Mouse (Mus musculus) adrenal gland, postnatal 4 days (tissue): ENCODE data around the gene Atp1a4. TPM values are rescaled to one million over a fixed set of nuclear protein-coding genes. Genes with fewer than 3 reads are reported as not detected.

Experiments used
- DNase-seq, 2 experiments: peaks; one replicate each; pipeline ENCODE4 v3.0.0; 2021 to 2022; ENCODE audit warnings: low spot score in 2 of 2, mixed read lengths in 2 of 2
- long read RNA-seq, 2 experiments: library from polyadenylated mRNA; stranded (forward); transcript quantifications; one replicate each; pipeline ENCODE4 v2.0.0; 2021
- total RNA-seq, 2 experiments: library from RNA; stranded (reverse); gene quantifications; 2 replicates each; pipeline ENCODE4 v1.2.3; 2021

Gene Atp1a4
- under 1 TPM; 0.39 to 0.45 TPM for total RNA-seq
- long read RNA-seq, experiment 1 = 0 reads
- long read RNA-seq, experiment 2, partial matches to known transcripts = 1 of 1 reads
- long read RNA-seq, experiment 2, other reads (novel, unspliced or antisense) = 0 of 1 reads

GRCm38 (mm10) chr1:172258314-172258713 is at the start of gene Atp1a4:
Gene Atp1a4, minus strand, starts transcription at chr1:172258414.
- DNase-seq = no peak

GRCm38 (mm10) chr1:172307936-172308335 is 49.7 kb upstream of the Atp1a4 start:
- DNase-seq = no peak

- DNase-seq = no peak
Observed at GRCm38 (mm10) chr1:172306885-172307284, 48.7 kb upstream of the Atp1a4 start.

DNA sequence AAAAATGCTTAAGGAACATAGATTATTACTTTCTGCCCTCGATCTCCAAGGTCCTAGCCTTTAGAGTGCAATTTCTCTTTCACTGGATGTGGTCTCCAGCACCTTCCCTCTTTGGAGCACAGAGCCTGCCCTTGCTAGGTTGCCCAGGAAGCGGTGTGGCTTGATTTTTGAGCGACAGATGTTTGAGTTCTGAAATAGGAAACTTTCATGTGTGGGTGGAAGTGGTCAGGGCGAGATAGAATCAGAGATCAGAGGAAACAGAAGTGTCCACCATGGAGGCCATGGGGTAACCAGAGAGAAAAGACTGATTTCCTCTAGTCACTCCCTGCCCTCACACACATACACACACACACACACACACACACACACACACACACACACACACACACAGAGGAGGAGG is 48.0 kb upstream of the Atp1a4 start:
- DNase-seq = no peak

- DNase-seq = no peak
Observed at GRCm38 (mm10) chr1:172305635-172306034, 47.4 kb upstream of the Atp1a4 start.

DNA sequence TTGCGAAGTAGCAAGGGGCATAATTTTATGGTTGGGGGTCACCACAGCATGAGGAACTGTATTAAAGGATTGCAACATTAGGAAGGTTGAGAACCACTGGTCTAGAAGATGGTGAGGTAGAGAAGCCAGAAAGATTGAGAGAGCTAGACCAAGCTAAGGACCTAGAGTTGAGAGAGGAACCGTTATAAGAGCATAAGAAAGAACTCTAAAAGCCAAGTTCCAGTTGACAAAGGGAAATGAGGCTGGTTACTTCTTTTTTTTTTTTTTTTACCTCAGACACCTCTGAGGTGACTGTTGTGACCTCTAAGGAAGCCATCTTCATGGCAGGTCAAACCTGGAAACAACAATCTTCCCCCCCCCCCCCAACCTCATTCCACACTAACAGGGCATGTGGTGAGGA is 46.9 kb upstream of the Atp1a4 start:
- no peak for DNase-seq

GRCm38 (mm10) chr1:172304443-172304842 is 46.2 kb upstream of the Atp1a4 start:
- DNase-seq = no peak

GRCm38 (mm10) chr1:172302851-172303250 is 44.6 kb upstream of the Atp1a4 start:
- DNase-seq = no peak

- no peak for DNase-seq
Observed at GRCm38 (mm10) chr1:172302311-172302710, 44.1 kb upstream of the Atp1a4 start.

- no peak for DNase-seq
Observed at GRCm38 (mm10) chr1:172301180-172301579, 43.0 kb upstream of the Atp1a4 start.

GRCm38 (mm10) chr1:172300247-172300646 is 42.0 kb upstream of the Atp1a4 start:
- DNase-seq = no peak

DNA sequence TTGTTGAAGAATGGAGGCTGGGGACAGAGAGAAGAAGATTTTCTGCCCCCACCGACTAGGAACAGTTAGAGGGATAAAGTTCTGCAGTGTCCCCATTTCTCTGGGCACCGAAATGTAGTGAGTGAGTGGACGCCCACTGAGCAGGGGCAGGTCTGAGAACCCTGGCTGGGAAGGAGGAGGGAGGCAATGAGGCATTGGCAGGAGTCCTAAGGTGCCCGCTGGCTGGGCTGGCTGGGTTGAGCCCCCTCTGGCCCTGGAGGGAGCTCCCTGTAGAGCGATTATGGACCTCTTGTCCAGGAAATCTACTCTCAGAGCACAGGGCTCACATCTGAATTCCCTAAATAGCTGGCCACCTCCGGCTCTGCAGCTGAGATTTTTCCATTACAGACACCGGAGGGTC is 41.3 kb upstream of the Atp1a4 start:
- DNase-seq = no peak

DNA sequence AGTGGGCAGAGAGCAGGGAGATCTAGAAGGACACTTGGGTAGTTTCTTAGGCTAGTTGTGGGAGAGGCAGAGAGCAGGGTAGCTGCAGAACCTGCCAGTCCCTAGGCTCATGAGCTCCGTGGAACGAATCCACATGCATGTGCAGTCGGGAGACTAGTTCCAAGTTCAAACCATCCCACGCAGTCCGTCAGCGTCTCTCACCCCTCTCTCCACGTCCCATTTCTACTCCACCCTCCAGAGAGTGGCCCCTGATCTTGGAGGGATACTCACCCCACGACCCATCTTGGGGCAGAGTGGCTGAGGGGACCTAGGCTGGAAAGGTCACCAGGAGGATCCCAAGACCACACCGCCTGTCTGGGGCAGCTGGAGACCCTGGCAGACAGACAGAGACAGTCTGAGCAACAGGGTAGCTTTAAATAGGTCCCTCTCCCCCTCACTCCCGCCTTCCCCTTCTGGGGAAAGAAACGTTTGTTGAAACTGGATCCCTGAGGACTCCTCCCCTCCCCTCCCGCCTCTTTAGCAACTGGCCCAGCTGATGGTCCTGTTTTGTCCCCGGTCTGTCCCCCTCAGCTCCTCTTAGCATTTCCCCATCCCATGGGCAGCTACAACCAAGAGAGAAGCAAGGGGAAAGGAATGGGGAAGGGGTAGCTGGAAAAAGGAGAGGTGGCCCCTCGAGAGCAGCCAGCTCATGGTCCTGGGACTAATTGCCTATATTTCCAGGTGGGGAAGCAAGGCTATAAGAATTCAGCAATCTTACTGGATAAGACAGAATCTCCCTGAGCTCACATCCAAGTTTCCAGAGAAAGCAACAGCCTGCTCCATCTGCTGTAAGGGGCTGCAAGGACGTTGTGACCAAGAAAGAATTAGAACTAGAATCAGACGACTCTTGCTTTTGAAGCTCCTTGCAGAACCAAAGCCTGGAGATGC is 39.7 kb upstream of the Atp1a4 start, which contains the start of gene Atp1a2:
Gene Atp1a2 (minus strand): TSS at position 454 of the 927 bp plus-strand sequence.
- DNase-seq = no peak

DNA sequence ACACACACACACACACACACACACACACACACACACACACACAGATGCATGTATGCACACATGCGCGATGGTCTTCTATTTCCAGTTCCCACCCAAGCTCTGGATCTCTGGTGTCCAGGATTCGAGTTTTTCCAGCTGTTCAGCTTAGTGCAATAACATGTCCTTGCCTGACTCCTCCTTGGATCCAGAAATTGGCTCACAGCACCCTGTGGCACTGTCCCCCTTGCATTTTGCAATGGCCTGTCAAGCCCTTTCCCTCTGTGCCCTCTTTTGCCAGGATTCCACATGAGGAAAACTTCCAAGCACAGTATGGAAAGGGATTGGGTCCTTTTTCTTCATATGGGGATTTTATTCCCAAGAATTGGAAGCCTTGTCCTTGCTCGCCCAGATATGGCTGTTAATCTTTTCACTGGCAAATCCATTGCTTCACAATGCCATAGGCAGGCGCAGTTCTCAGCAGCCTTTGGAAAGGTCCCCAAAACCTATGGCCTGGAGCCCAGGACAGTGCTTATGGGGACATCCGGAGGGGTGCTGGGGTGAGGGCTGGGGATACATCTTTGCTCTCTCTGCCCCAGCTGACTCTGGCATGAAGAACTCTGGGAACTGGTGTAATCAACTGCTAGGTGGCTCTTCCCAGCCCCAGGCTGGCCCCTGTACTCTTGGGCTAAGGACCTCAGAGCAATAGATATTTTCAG is 38.7 kb upstream of the Atp1a4 start:
- DNase-seq = no peak

DNA sequence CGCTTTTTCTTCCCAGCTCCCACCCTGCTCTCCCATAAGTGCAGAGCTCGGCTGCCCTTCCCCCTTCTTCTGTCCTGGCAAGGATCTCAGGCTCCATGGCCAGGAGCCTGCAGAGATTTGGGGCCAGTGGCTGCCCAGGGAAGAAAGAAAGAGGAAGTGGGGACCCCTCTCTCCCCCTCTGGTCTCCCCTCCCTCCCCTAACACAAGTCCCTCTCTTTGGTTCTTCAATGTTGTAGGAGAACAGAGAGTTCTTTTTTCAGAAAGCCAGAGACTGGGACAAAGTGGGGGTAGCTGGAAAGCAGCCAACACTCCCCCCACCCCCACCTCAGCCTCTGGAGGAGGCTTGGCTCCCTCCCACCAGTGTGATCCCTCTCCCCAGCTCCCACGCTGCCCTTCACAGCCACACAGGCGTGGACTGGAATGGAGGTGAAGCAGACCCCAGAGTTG is 37.6 kb upstream of the Atp1a4 start:
- no peak for DNase-seq

DNA sequence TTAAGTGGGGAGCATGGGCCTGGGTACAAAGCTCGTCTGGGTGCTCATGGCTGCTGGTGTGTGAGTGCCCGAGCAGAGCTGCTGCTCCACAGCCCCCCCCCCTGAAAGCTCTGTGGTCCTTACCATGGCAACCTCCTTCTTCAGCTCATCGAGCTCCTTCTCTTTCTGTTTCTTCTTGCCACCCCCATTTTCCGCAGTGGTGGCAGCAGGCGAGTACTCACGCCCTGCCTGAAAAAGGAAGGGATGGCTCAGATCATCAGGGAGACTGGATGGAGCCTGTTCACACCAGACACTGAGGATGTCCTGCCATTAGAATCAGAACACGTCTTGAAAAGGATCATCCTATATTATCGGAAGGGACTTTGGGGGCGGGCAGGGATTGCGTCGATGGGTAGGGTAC is 35.2 kb upstream of the Atp1a4 start:
- DNase-seq = no peak

DNA sequence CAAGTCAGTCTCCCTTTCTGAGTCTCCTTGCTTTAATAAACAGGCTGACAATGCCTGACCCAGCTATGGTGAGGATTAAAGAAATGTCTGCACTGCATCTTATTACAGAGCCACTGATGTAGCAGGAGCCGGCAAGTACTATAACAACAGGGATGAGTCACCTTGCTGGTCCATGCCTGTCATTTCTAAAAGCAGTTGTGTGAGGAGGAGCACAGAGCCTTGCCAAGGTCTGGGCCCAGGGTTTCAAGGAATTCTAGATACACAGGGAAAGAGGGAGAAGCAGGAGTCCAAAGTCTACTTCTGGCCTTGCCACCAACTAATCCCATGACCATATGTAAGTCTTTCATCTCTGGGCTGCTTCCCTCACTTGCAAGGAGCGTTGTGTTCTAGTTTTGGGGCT is 34.7 kb upstream of the Atp1a4 start:
- DNase-seq = no peak

DNA sequence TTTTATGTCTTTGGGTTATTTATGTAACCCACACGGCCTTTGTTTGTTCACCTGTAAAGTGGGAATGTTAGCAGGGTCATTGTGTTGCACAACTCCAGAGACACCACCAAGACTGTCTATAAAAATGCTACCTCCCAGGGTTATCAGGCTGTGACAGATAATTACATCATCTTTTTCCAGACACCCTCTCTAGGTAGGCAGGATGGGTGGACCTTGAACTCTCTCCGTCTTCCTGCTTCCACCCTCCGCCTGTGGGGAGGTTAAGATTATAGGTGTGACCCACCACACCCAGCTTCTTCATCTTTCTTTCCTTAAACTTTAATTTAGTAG is 31.4 kb upstream of the Atp1a4 start:
- DNase-seq = no peak

- DNase-seq = no peak
Observed at GRCm38 (mm10) chr1:172288900-172289616, 30.8 kb upstream of the Atp1a4 start.

- DNase-seq = no peak
Observed at GRCm38 (mm10) chr1:172286740-172287139, 28.5 kb upstream of the Atp1a4 start.

DNA sequence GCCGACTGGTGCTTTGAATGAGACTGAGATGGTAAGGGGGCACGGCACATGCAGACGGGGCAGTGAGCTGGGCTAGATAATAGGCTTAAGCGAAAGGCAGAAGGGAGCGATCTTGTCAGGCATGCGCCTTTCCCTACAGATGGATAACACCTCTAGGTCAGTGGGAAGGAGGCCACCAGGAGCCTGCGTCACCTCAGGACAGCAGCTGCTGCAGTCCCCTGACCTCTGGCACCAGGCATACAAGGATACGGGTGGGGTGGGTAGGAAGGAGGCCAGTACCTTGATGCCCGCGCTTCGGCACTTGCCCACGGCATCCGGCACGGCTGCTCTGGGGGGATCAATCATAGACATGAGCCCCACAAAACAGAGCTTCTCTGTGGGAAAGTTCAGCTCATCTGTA is 26.0 kb upstream of the Atp1a4 start:
- DNase-seq = no peak

DNA sequence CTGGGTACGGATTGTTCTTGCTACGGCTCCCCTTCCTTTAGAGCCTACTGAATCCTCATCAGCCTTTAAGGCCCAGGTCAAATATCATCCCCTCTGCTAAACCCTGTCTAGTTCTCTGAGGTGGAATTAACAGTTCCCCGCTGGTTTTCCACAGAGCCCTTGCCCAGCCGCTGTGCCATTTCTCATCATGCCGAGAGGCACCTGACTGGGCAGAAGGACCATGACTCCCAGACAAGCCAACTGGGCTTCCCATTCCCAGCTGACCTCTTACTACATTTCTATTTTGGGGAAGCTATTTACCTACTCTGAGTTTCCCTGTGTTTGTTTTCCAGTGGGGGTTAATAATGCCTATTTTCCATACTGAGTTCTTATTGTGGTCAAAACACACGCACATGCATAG is 24.9 kb upstream of the Atp1a4 start:
- no peak for DNase-seq
